ENCODE assay signal across 33 mouse cellular contexts in genomic region chr13:113100879-113101278, GRCm38 (mm10). TPM values are rescaled to one million over a fixed set of nuclear protein-coding genes. Genes with fewer than 3 reads are reported as not detected.
A peak's percentile ranks its signal among the peaks of the same experiment; 100 is the strongest.
DNase-seq lines count a peak whose midpoint lies in the region; ATAC-seq and TF ChIP-seq lines count a peak whose summit lies in the region.
"Had no signal": no experiment of that assay in that cellular context is flagged by ENCODE, and none has a peak within 500 bp of the region (broad histone marks: within the 10 kb centered on the region; RNA-seq: fewer than 3 reads in every experiment).

Gene Gzma (minus strand): TSS chr13:113100981.

- no peak for TF ChIP-seq POLR2A in heart, adult 2 months (IDR thresholded peaks at IDR 0.05; ENCODE audit: insufficient read depth, low read depth, low read length)
- TF ChIP-seq POLR2A in small intestine, adult 2 months (IDR thresholded peaks at IDR 0.05; ENCODE audit: low read depth, low read length) = no peak

- H3K9ac ChIP-seq in heart, adult 2 months (ENCODE audit: low read depth, low read length) = no peak within 1 kb of the TSS
- no peak within 1 kb of the TSS for H3K9ac ChIP-seq in forebrain, embryonic 12.5 days
- H3K9ac ChIP-seq: forebrain, embryonic 15.5 days; hindbrain, embryonic 13.5 days; intestine, embryonic 15.5 days; liver, embryonic 14.5 days; stomach, embryonic 15.5 days had no signal

- H3K27ac ChIP-seq in heart, adult 2 months = no peak within 1 kb of the TSS
- H3K27ac ChIP-seq in small intestine, adult 2 months (ENCODE audit: insufficient read depth, low read depth, low read length) = peak within 1 kb of the TSS; percentile 37; the same call in 1 of the 2 replicates
- no peak within 1 kb of the TSS for H3K27ac ChIP-seq in forebrain, embryonic 12.5 days
- H3K27ac ChIP-seq: forebrain, embryonic 15.5 days; hindbrain, embryonic 13.5 days; intestine, embryonic 15.5 days; liver, embryonic 14.5 days; macrophage; stomach, embryonic 15.5 days had no signal

- ATAC-seq in CD4-positive, CD25-positive, alpha-beta regulatory T cell, adult 4 months = peak; percentile 80
- no peak for ATAC-seq in forebrain, embryonic 12.5 days (ENCODE audit: low FRiP score)
- ATAC-seq in cerebellum, adult (ENCODE audit: insufficient number of reproducible peaks, low FRiP score, low TSS enrichment) = no peak
- ATAC-seq: forebrain, embryonic 15.5 days; intestine, embryonic 15.5 days; lung, postnatal 0 days; Patski had no signal

- peak; percentile 72 for DNase-seq in heart, adult 11 months
- DNase-seq in heart, adult 2 months = no peak
- no peak for DNase-seq in large intestine, adult 2 months (ENCODE audit: low read depth, low spot score)
- no peak for DNase-seq in kidney, adult 8-10 months
- DNase-seq: adrenal gland, adult 8-10 months; cerebellum, adult 2 months; cerebellum, postnatal 36 days; gastrocnemius, postnatal 14 days; heart, adult 18-20 months; heart, postnatal 36 days; kidney, postnatal 36 days; layer of hippocampus, adult 9-11 months; retina, postnatal 1 day; right cerebral cortex, postnatal 25 days had no signal

- no peak for TF ChIP-seq CTCF in heart, adult 2 months (IDR thresholded peaks at IDR 0.05)
- no peak for TF ChIP-seq CTCF in small intestine, adult 2 months (IDR thresholded peaks at IDR 0.05; ENCODE audit: extremely low read depth, insufficient read length, insufficient replicate concordance, low read depth, low read length)

- 77% methylated on average over 6 of the region's 6 CpGs for WGBS in heart, adult 2 months
- WGBS in large intestine, adult 2 months = 71% methylated on average over 6 of the region's 6 CpGs
- WGBS in small intestine, adult 2 months = 62% methylated on average over 6 of the region's 6 CpGs
- WGBS in forebrain, embryonic 12.5 days = 94% methylated on average over 6 of the region's 6 CpGs

- H3K36me3 ChIP-seq in heart, adult 2 months (ENCODE audit: control insufficient read depth, insufficient read depth, low read length) = no peaks in the 10 kb centered on the region
- no peaks in the 10 kb centered on the region for H3K36me3 ChIP-seq in small intestine, adult 2 months (ENCODE audit: control insufficient read depth, insufficient read depth, low read length)
- H3K36me3 ChIP-seq in forebrain, embryonic 12.5 days (replicated peaks) = no peaks in the 10 kb centered on the region
- H3K36me3 ChIP-seq: forebrain, embryonic 15.5 days; G1E; hindbrain, embryonic 13.5 days; intestine, embryonic 15.5 days; stomach, embryonic 15.5 days had no signal

- H3K4me3 ChIP-seq in heart, adult 2 months = no peak within 1 kb of the TSS
- H3K4me3 ChIP-seq in small intestine, adult 2 months (ENCODE audit: low read depth, low read length) = no peak within 1 kb of the TSS
- no peak within 1 kb of the TSS for H3K4me3 ChIP-seq in forebrain, embryonic 12.5 days (replicated peaks)
- H3K4me3 ChIP-seq: forebrain, embryonic 15.5 days; hindbrain, embryonic 13.5 days; intestine, embryonic 15.5 days; stomach, embryonic 15.5 days had no signal

- H3K4me2 ChIP-seq in forebrain, embryonic 12.5 days = no peak within 1 kb of the TSS
- H3K4me2 ChIP-seq: forebrain, embryonic 15.5 days; hindbrain, embryonic 13.5 days; intestine, embryonic 15.5 days; midbrain, embryonic 11.5 days; stomach, embryonic 15.5 days had no signal

- H3K27me3 ChIP-seq in heart, adult 2 months (ENCODE audit: control insufficient read depth, insufficient read depth, low read length) = no peaks in the 10 kb centered on the region
- H3K27me3 ChIP-seq in small intestine, adult 2 months (ENCODE audit: control insufficient read depth, insufficient read depth, low read length) = no peaks in the 10 kb centered on the region
- no peaks in the 10 kb centered on the region for H3K27me3 ChIP-seq in forebrain, embryonic 12.5 days
- H3K27me3 ChIP-seq: forebrain, embryonic 15.5 days; hindbrain, embryonic 13.5 days; intestine, embryonic 15.5 days; stomach, embryonic 15.5 days had no signal

- TF ChIP-seq EP300 in heart, adult 2 months (IDR thresholded peaks at IDR 0.05; ENCODE audit: insufficient read depth, low read depth, low read length) = no peak

- no peaks in the 10 kb centered on the region for H3K9me3 ChIP-seq in forebrain, embryonic 12.5 days
- H3K9me3 ChIP-seq: forebrain, embryonic 15.5 days; G1E; hindbrain, embryonic 13.5 days; intestine, embryonic 15.5 days; stomach, embryonic 15.5 days had no signal

- intact Hi-C loops in heart, adult 2 months (cut with DNase I) = loop anchor here (1.0 kb wide), 1 partner anchor 9 kb away; no protein-coding TSS in a partner anchor

- H3K79me2 ChIP-seq in heart, adult 2 months (replicated peaks; ENCODE audit: control insufficient read depth, insufficient read depth, low read length) = no peaks in the 10 kb centered on the region

- no peaks in the 10 kb centered on the region for H3K4me1 ChIP-seq in heart, adult 2 months (ENCODE audit: control insufficient read depth, insufficient read depth, low read length)
- no peaks in the 10 kb centered on the region for H3K4me1 ChIP-seq in small intestine, adult 2 months (ENCODE audit: control insufficient read depth, insufficient read depth, insufficient read length, low read length)
- H3K4me1 ChIP-seq in forebrain, embryonic 12.5 days = no peaks in the 10 kb centered on the region
- H3K4me1 ChIP-seq: forebrain, embryonic 15.5 days; hindbrain, embryonic 13.5 days; intestine, embryonic 15.5 days; stomach, embryonic 15.5 days had no signal

RNA-seq across cellular contexts. Expression of gene Gzma, which starts in this region (rescaled TPM):
- total RNA-seq in heart, adult 2 months (2021) = 1 to 10 TPM in 1 of 2 experiments, under 1 TPM in 1; 0.86 to 1.1 TPM
- 0.97 and 2.3 TPM in 2 replicates for polyA plus RNA-seq in heart, adult 2 months (2012; rRNA removed)
- 1 to 10 TPM; 4.9 to 5.0 TPM for polyA plus RNA-seq in CD4-positive, CD25-positive, alpha-beta regulatory T cell, adult 4 months (2017; shearing (Covaris generic))
- 19.4 and 36.9 TPM in 2 replicates for polyA plus RNA-seq in large intestine, adult 2 months (2012; rRNA removed)
- polyA plus RNA-seq in small intestine, adult 2 months (2012; rRNA removed) = 4.4 and 5.2 TPM in 2 replicates
- not detected in 2 replicates for polyA plus RNA-seq in forebrain, embryonic 12.5 days (2016; fragmentation: Nextera tagmentation; extraction: Ambion mirVana)
- total RNA-seq: G1E; gastrocnemius, postnatal 14 days; left cerebral cortex, adult 18-20 months; left cerebral cortex, postnatal 36 days had no signal
- polyA plus RNA-seq: forebrain, embryonic 15.5 days; G1E; heart, embryonic 14.5 days; hindbrain, embryonic 13.5 days; kidney, embryonic 14.5 days; macrophage; midbrain, embryonic 11.5 days; neural tube, embryonic 11.5 days; Patski had no signal
